Mouse (Mus musculus) ES-Bruce4 (cell line): ENCODE measurements around the gene Aqp11. TPM values are rescaled to one million over a fixed set of nuclear protein-coding genes. Genes with fewer than 3 reads are reported as not detected.
A peak's percentile ranks its signal among the peaks of the same experiment; 100 is the strongest.

Experiments
- H3K27ac ChIP-seq: 2 replicates; pipeline ENCODE4 v1.5.1; 2012; ENCODE audit warnings: low read length, inconsistent platforms; ENCODE audit not compliant: insufficient read depth
- H3K27me3 ChIP-seq: 2 replicates; pipeline ENCODE4 v1.6.1; 2012; ENCODE audit warnings: mild to moderate bottlenecking, low read length, inconsistent platforms; ENCODE audit not compliant: control insufficient read depth, poor library complexity, insufficient read depth, severe bottlenecking
- H3K36me3 ChIP-seq: 2 replicates; pipeline ENCODE4 v1.6.1; 2012; ENCODE audit warnings: inconsistent platforms, mild to moderate bottlenecking, low read length, moderate library complexity; ENCODE audit not compliant: control insufficient read depth, poor library complexity, insufficient read depth, severe bottlenecking
- H3K4me1 ChIP-seq: one replicate; pipeline ENCODE4 v1.8.1; 2011; ENCODE audit warnings: low read length; ENCODE audit not compliant: control insufficient read depth, insufficient read depth
- H3K4me3 ChIP-seq: 2 replicates; pipeline ENCODE4 v1.5.1; 2011; ENCODE audit warnings: low read depth, mild to moderate bottlenecking, low read length
- H3K9ac ChIP-seq: 2 replicates; pipeline ENCODE4 v1.6.1; 2012; ENCODE audit warnings: low read depth, mild to moderate bottlenecking, inconsistent platforms; ENCODE audit not compliant: poor library complexity, severe bottlenecking
- H3K9me3 ChIP-seq: replicated peaks from 2 replicates; pipeline ENCODE4 v1.6.1; 2012; ENCODE audit warnings: mild to moderate bottlenecking, low read length, inconsistent platforms; ENCODE audit not compliant: control insufficient read depth, poor library complexity, insufficient read depth, severe bottlenecking
- CTCF ChIP-seq: IDR thresholded peaks from one replicate; pipeline ENCODE4 v1.8.1; 2011; ENCODE audit warnings: low read depth, low read length
- EP300 ChIP-seq: IDR thresholded peaks from 2 replicates; pipeline ENCODE4 v1.6.1; 2011; ENCODE audit warnings: low read depth, low read length; ENCODE audit not compliant: insufficient read depth
- POLR2A ChIP-seq: IDR thresholded peaks from one replicate; pipeline ENCODE4 v1.8.1; 2011; ENCODE audit warnings: low read length; ENCODE audit not compliant: insufficient read depth
- polyA plus RNA-seq: library from polyadenylated mRNA; stranded (reverse); fragments of >200 nt; gene quantifications from 2 replicates; pipeline ENCODE4 v1.2.4, GENCODE M21; 2011; ENCODE audit warnings: low read depth; ENCODE audit not compliant: missing spikeins, insufficient read depth, insufficient read length

Gene Aqp11
- polyA plus RNA-seq, 1 experiment, result 4.6 TPM

DNA sequence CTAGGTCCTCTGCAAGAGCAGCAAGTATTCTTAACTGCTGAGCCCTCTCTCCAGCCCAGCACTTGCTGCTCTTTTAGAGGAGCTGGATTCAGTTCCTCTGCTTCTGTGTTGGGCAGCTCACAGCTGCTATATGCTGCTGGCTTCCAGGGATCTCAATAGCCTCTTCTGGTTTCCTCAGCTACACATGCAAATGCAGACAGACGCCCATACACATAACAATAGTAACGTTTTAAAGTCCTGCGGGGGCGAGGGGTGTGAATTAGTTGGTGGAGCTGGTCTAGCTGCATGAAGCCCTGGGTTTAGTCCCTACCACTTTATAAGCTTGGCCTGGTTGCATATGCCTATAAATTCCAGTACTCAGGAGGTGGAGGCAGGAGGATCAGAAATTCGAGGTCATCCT lies 19.0 kb downstream of the Aqp11 start:
- Histone ChIP-seq H3K9me3 (no peaks in the 10 kb centered on the region), H3K27me3 (no peaks in the 10 kb centered on the region), H3K4me1 (peaks cover 1% of the 10 kb centered on the region), H3K9ac (no peak overlapping the region), H3K36me3 (peaks cover 36% of the 10 kb centered on the region), H3K27ac (peak overlapping the region; percentile 53; the same call in 1 of the 2 replicates), H3K4me3 (no peak overlapping the region)
- no peak for TF ChIP-seq CTCF
- TF ChIP-seq EP300, result 0 out of 2 replicates have a peak, but pooled peaks have one; percentile 15
- TF ChIP-seq POLR2A, result no peak

DNA sequence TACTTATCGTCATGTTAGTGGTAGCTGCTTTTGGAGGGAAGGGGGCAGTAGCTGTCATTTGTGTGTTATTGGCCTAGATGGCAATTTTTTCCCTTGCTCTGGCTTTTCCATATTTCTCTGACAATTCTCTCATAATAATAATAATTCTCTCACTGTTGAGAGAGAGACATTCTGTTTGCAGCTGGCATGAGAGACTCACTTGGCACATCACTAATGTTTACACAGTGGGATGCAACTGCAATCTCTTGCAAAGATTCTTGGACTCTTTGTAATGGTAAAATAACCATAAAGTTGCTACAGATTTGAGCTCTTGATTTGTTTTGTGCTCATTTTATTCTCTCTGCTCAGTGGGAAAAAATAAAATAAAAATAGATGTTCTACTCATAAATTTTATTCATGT lies 20.8 kb downstream of the Aqp11 start:
- no peak overlapping the region for H3K4me3 ChIP-seq
- peaks cover 1% of the 10 kb centered on the region for H3K4me1 ChIP-seq
- H3K27ac ChIP-seq, result no peak overlapping the region
- H3K36me3 ChIP-seq, result peaks cover 45% of the 10 kb centered on the region
- no peaks in the 10 kb centered on the region for H3K9me3 ChIP-seq
- H3K27me3 ChIP-seq, result no peaks in the 10 kb centered on the region
- TF ChIP-seq POLR2A (no peak), EP300 (no peak), CTCF (no peak)
- H3K9ac ChIP-seq, result no peak overlapping the region

DNA sequence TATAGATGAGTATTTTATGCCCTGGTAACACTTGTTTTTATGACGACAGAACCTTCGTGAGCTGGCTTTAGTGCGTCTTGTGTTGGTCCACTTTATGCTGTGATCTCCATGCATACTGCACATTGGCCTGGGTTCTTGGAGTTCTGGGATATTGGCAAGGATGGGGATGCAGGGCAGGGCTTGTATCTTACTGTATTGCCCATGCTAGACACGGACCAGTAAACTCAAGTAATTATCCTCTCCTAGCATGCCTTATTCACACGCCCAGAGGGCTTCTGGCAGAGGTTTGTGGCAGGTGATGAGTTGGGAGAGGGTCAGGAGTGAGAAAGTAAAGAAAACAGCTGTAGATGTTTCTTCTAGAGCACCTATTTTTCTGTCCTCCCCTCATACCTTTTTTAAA lies 23.4 kb downstream of the Aqp11 start:
- H3K9ac ChIP-seq, result no peak overlapping the region
- no peak overlapping the region for H3K4me3 ChIP-seq
- peaks cover 54% of the 10 kb centered on the region for H3K36me3 ChIP-seq
- peaks cover 1% of the 10 kb centered on the region for H3K4me1 ChIP-seq
- no peaks in the 10 kb centered on the region for H3K27me3 ChIP-seq
- H3K27ac ChIP-seq, result no peak overlapping the region
- TF ChIP-seq CTCF (no peak), POLR2A (no peak), EP300 (no peak)
- no peaks in the 10 kb centered on the region for H3K9me3 ChIP-seq

DNA sequence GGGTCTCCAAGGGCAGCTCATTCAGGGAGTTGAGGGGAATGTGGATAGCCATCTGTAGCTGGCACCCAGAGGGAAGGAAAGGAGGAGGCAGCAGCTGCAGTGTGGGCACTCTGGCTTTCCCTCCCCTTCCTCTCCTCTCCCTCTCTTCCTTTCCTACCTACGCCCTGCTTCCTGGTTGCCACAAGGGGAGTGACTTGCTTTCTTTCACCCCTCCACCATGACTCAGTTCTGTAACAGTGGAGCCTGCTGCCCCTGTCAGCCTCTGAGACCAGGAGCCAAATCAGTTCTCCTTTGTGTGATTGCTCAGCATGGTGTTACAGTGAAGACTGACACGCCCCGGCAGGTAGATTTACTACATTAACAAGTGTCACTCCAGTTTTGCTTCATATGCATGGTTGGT lies 28.9 kb downstream of the Aqp11 start:
- no peak for TF ChIP-seq EP300
- TF ChIP-seq POLR2A, result no peak
- no peak for TF ChIP-seq CTCF

DNA sequence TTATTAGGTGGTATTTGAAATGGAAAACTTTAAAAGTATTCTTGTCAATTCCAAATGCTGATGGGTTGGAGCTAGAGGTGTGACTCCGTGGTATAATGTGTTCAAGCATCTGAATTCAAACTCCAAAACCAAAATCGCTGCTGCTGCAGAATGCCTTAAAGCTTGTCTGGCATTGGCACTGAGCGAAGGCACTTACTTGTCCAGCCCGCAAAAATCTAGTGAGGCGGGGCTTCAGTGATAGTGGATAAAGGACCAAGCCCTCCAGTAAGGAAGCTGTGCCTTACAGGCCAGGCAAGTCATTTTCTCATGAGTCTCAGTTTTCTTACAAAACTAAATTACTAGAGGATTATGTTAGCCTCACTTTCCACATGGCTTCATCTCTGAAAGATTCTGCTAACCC lies 30.3 kb downstream of the Aqp11 start:
- no peak overlapping the region for H3K9ac ChIP-seq
- no peaks in the 10 kb centered on the region for H3K9me3 ChIP-seq
- peaks cover 17% of the 10 kb centered on the region for H3K36me3 ChIP-seq

More for the DNA sequence above, 28.9 kb downstream of the Aqp11 start:
- Histone ChIP-seq H3K27ac (no peak overlapping the region), H3K4me3 (no peak overlapping the region), H3K9ac (no peak overlapping the region), H3K4me1 (no peaks in the 10 kb centered on the region), H3K9me3 (no peaks in the 10 kb centered on the region), H3K27me3 (no peaks in the 10 kb centered on the region), H3K36me3 (peaks cover 26% of the 10 kb centered on the region)

DNA sequence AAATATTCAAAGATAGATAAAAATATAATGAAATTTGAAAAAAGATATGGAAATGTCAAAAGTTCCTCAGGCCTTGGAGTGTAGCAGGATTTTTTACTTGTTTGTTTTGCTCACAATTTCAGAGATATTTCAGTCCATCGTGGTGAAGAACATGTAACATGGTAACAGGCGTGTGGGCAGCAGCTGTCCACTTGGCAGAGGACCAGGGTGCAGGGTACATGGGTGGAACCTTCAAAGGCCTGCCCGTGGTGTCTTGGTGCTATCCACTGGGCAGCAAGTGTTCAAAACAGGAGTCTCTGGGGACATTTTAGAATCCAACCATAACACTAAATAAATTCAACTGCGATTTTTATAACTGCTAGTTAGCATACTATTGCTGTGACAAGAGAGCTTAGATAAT lies 31.0 kb downstream of the Aqp11 start:
- no peak overlapping the region for H3K27ac ChIP-seq
- H3K9me3 ChIP-seq, result no peaks in the 10 kb centered on the region
- H3K36me3 ChIP-seq, result peaks cover 12% of the 10 kb centered on the region
- H3K27me3 ChIP-seq, result no peaks in the 10 kb centered on the region
- H3K4me3 ChIP-seq, result no peak overlapping the region
- no peak for TF ChIP-seq CTCF
- no peak for TF ChIP-seq EP300
- no peak for TF ChIP-seq POLR2A
- H3K4me1 ChIP-seq, result no peaks in the 10 kb centered on the region
- H3K9ac ChIP-seq, result no peak overlapping the region

More for the DNA sequence above, 30.3 kb downstream of the Aqp11 start:
- Histone ChIP-seq H3K27ac (no peak overlapping the region), H3K27me3 (no peaks in the 10 kb centered on the region), H3K4me3 (no peak overlapping the region), H3K4me1 (no peaks in the 10 kb centered on the region)
- TF ChIP-seq POLR2A, result no peak
- TF ChIP-seq CTCF, result no peak
- no peak for TF ChIP-seq EP300
